Mouse (Mus musculus): ENCODE results near the gene Slc2a5.

Slc2a5 gene

DNA sequence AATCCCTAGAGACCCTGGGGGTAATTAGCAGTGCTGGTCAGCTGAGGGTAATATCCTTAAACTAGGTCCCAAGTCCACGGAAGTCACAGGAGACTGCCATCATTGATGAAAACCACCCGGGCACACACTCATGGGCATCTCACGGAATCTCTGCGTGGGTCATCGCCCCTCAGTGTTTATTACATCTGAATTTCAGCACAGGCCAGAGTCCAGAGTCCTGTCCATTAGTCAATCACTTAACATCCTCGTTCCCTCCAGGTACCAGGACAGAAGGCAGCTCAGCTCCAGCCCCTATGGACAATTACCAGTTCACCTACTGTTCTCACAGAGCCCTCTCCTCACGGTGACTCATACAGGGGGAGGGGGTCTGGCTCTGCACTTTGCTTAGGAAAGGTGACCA lies 16.3 kb upstream of the Slc2a5 start:
- DNase-seq (ENCODE audit: low read depth, low spot score) = no peak

DNA sequence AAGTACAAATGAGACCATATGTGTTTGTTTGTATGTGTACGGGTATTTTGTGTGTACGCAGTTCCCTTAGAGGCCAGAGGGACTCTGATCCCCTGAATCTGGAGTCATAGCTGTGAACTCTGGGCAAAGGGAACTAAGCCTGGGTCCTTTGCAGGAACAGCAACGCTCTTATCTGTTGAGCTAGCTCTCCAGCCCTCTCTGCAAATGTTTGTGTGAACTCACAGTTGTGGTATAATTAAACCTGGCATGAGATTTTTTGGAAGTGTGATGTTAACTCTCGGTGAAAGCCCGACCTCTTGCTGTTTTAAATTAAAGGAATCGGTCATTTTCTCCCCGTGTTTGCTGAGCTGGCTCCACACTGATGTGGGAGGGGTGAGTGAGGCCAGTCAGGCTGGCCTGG lies 13.4 kb upstream of the Slc2a5 start:
- DNase-seq (ENCODE audit: low read depth, low spot score) = no peak

DNA sequence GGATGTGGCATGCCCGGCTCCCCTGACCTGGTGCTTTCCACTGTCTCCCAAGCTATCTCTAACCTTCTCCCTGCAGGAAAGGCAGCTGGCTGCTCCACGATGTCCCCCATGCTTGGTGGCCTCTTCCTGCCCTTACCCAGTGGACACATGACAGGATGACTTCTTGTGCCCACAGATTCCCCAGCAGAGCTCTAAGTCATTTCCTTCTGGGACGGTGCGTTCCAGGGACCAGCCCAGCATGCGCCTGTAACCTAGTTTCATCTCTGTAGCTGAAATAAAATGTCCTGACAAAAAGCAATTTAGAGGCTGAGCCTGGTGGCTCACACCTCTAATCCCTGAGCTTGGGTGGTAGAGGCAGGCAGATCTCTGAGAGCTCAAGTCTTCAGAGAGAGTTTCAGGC lies 12.4 kb upstream of the Slc2a5 start:
- no peak for DNase-seq (ENCODE audit: low read depth, low spot score)

DNA sequence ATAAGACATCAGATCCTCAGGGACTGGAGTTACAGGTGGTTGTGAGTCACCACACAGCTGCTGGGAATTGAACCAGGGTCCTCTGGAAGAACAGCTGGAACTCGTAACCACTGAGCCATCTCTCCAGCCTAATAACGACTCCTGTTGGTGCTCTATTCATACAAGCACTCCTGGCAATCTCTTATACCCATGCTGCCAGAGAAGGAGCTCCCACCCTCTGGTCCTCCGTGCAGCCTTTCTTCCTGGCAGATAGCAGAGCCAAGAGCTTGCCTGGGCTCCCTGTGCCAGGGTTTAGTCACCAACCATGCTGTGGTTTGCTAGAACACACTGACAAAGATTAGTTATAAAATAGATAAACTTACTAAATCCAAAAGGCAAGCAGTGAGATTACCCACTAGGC lies 9.4 kb upstream of the Slc2a5 start:
- DNase-seq (ENCODE audit: low read depth, low spot score) = no peak

DNA sequence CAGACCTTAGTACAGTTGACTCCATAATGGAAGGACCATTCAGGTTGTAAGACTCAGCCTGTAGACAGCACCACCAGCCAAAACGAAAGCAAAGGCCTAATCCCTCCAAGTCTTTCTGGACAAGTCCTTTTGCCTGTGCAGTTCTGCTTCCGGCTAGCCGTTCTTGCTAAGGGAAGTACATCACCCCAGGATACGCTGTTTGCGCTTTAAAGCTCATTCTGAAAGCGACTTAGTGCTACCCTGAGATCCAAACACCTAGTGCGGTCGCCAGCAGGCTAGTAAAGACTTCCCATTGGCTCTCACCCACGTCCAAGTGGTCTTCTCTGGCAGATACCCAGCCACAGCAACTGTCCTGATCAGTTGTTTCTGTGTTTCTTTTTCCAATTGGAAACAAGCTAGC lies 8.7 kb upstream of the Slc2a5 start:
- no peak for DNase-seq (ENCODE audit: low read depth, low spot score)

DNA sequence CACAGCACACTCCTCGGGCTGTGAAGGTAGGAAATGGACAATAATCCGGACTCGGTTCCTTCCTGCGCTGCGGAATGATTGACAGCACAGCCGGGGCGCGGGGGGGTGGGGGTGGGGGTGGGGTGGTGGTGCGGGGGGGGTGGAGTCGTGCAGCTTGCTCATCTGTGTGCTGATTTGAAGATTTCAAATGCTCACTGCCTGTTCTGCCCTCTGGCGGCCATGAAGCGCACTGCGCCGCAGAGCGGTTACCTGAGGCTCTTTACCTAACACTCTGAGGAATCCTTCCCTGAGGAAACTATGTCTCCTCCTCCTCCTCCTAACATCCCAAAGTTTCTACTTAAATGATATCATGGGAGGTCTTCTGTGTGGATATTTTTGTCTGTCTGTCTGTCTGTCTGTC lies 6.2 kb upstream of the Slc2a5 start:
- DNase-seq (ENCODE audit: low read depth, low spot score) = peak; percentile 77

DNA sequence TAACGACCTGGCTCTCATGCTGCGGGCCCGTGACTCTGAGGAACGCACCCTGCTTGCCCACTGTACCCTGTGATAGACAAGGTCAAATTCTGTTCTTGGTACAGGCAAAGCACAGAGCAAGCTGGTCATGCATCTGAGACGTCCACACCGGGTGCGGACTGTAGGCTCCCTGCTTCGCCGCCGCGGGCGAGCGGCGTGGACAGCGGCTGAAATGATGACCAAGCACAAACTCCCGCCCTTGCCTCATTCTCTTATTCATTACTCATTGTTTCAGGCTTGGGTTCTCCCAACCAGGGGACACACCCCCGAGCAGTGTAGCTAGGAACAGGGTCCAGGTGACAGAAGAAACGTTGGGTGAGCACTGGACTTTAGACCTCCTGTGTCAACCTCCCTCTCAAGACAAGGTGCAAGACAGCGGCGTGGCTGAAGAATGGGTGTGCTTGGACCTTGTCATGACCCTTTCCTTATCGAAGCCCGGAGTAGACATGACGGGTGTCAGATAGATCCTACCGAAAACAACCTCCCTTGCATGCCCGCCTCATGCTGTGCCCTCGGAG lies 4.5 kb upstream of the Slc2a5 start:
- DNase-seq (ENCODE audit: low read depth, low spot score) = no peak

DNA sequence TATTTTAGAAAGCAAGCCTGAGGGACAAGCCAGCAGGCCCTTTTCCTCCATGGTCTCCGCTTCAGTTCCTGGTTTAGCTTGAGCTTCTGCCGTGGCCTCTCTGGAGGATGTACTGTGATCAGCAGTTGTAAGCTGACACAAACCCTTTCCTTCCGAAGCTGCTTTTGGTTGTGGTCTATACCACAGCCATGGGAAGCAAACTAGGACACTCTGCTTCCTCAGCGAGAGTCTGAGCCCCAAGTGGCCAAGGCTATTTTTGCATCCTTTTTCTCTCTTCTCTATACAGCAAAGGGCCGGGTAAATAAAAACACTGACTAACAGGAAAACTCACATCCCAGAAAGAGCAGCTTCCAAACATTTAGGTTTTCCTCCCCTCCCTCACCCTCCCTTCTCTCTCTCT lies 1.8 kb upstream of the Slc2a5 start:
- DNase-seq (ENCODE audit: low read depth, low spot score) = no peak

DNA sequence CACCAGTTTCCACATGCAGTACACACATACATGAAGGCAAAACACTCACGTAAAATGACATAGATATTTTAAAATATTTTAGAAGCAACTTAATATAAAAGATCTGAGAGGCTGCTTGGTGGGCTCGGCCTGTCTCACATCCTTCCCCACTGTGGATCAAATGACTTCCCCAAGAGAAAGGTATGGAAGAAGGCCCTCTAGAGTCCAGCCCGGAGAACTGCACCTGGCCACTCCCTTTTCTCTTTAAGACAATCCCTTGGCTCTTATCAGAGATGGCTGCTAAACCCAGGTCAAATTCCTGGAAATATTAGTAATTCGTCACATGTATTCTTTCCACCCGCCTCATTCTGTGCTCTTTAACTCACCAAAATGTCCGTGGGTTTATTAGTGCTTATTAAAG lies 920 bp upstream of the Slc2a5 start:
- peak; percentile 50 for DNase-seq (ENCODE audit: low read depth, low spot score)

DNA sequence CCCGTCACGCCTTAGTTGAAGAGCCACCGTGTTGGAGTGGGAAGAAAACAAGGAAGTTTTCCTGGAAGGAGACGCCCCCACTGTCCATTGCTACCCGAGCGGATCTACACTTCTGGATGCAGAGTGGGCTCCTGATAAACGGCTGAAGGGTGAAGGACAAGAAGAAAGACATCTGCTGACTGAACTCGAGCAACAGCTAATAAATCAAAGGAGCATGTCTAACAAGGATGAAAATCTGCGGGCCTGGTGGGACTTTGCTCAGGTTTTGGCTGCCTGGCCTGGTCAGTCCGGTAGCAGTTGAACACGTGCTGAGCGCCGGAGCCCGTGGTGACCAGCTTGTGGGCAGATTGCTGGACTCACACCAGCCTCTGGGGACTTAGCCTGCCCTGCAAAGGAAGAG lies 557 bp downstream of the Slc2a5 start:
- no peak for DNase-seq (ENCODE audit: low read depth, low spot score)

DNA sequence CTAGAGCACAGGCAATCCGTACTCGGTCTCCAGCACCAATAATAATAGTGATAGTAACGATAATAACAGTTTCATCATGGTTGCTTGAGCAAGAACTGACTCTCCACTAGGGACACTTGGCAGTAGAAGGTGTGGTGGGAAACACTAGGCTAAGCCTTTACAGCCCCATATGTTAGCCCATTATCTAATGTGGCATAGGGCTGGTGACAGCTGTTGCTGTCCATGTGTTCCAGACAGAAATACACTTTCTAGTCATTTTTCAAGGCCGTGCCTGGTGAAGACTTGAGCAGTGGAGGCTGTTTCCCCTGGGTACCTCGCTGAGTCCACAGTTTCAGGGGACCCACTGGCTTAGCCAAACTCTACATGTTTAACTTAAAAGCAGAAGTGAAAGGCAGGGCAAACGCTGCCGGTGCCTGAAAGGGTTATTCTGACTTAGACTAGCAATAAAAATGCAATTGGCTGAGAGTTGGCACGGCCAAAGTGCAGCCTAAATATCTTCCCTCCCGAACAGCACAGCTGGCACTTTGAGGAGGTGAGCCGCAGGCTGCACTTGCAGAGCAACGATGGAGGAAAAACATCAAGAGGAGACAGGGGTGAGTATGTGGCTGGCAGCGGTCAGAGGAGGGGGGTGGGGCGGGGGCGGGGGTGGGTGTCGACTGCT lies 1.2 kb downstream of the Slc2a5 start:
- no peak for DNase-seq (ENCODE audit: low read depth, low spot score)

DNA sequence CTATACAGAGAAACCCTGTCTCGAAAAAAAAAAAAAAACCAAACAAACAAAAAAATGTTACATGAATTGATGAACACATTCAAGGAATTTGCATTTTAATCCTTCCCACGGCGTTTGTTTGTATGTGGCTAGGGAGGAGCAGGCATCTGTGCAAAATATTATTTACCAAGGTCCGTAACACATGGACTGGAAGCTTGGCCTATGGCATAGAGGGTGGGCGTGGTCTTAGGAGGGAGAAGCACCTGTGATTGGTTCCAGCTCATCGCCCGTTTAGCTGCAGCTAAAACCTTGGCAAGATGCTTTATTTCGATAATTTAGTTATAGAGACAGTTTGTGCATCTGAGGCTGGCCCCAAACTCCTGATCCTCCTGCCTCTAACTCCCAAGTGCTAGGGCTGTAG lies 2.3 kb downstream of the Slc2a5 start:
- DNase-seq (ENCODE audit: low read depth, low spot score) = no peak

DNA sequence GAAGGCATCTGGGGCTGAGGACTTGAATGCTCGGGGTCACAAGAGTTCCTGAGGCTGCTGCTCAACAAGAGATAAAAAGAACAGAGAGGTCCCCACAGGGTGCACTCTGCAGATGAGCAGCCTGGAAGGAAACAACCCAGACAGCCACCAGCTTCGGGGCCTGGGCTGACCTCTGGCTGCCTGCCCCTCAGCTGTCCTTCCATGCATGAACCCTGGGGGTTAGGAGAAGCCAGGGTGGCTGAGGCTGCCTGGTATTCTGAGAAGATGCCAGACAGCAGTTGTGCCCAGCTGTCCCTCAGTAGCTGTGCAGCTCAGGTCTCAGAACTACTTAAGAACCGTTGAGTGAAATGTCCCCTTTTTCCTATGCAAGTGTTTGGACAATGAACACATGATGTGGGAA lies 3.4 kb downstream of the Slc2a5 start:
- DNase-seq (ENCODE audit: low read depth, low spot score) = no peak

DNA sequence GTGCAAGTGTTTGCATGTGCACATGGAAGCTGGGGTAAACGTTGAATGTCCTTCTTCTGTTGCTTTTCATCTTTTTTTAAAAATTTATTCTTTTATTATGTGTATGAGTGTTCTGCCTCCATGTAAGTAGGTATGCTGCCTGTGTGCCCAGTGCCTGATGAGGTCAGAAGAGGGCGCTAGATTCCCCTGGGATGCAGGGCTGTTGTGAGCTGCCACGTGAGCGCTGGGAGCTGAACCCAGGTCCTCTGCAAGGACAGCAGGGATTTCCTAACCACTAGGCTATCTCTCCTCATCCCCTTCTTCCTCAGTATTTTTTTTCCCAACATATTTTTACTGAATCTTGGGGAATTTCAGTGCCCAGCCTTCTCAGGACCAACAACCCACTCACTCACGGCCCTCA lies 7.3 kb downstream of the Slc2a5 start:
- DNase-seq (ENCODE audit: low read depth, low spot score) = no peak

DNA sequence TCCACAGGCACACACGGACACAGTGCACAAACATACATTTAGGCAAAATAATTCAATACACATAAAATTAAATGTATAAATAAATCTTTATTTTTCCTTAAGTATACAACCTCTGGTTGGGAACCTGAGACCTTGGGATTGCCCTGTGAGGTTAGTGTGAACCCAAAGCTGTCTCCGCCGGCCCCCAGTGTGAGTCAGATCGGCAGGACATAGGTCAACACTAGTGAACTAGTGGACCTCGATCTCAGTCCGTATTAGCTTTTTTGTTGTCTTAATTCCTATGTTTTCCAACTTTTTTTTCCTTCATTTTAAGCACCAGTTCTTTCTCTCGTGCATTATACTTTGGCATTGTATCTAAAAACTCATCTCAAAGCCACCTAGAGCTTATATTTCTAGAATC lies 8.8 kb downstream of the Slc2a5 start:
- no peak for DNase-seq (ENCODE audit: low read depth, low spot score)

DNA sequence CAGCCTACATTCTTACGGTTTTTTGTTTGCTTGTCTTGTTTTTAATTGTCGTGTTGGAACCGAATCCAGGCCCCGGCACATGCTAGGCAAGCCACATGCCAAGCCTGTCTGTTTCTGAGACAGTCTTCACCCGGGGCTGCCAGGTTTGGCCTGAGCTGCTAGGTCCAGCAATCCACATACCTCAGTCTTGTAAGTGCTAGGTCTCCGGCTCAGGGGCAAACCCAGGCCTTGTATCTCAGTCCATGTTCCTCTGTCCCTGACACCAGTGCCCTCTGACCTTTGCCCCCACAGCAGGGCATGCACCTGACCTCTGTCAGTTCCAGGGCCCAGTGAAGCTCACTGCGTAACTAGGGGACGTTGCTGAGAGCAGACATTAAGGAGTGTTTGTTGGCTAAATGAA lies 9.5 kb downstream of the Slc2a5 start:
- no peak for DNase-seq (ENCODE audit: low read depth, low spot score)

DNA sequence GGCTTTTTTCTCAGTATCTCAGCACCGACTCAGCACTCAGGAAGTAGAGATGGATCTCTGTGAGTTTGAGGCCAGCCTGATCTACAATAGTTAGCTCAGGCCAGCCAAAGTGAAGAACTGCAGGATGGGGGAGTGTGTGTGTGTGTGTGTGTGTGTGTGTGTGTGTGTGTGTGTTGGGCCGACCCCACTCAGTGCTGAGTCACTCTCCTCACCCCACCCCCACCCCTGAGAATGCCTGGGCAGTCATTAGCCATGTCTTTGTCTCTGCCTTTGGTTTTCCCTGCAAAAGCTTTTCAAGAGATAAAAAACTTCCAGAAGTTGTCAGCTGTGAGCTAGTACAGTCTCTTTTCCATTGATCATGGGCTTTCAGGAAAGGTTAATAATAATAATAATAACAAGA lies 11.6 kb downstream of the Slc2a5 start:
- DNase-seq (ENCODE audit: low read depth, low spot score) = peak; percentile 65

DNA sequence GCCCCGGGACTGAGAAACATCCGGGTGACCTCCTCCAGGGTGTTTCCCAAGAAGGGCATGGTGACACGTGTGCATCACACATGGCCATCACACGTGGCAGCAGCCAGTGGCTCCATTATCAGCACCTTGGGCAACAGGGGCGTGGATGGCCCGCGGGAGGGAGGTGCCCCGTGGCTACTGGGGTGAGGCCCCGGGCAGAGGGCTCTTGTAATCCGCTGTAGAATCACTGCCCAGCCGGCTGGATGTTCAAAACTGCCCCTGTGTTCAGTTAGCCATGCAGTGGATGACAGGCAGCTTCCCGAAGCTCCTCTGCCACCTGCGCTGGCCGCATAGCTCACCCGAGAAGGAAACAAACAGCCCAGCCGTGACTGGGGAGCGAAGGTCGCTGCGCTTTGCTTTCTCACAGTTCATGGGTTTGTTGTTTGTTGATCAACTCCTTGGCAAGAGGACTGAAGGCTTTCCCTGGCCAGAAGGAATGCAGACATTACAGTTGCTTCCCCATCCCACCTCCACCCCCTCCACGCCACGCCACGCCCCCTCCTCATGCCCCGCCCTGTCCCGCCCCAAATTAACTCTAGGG lies 13.7 kb downstream of the Slc2a5 start:
- peak; percentile 45 for DNase-seq (ENCODE audit: low read depth, low spot score)

DNA sequence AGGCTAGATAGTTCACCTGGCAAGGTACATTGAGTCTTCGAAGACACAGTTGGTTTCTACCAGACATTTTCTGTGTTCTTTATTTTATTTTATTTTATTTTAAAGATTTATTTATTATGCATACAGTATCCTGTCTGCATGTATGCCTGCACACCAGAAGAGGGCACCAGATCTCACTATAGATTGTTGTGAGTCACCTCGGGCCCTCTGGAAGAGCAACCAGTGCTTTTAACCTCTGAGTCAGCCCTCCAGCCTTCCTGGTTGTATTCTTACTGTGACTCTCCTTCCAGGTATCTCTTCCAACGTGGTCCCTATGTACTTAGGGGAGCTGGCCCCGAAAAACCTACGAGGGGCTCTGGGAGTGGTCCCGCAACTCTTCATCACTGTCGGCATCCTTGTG lies 16.2 kb downstream of the Slc2a5 start:
- DNase-seq (ENCODE audit: low read depth, low spot score) = no peak

DNA sequence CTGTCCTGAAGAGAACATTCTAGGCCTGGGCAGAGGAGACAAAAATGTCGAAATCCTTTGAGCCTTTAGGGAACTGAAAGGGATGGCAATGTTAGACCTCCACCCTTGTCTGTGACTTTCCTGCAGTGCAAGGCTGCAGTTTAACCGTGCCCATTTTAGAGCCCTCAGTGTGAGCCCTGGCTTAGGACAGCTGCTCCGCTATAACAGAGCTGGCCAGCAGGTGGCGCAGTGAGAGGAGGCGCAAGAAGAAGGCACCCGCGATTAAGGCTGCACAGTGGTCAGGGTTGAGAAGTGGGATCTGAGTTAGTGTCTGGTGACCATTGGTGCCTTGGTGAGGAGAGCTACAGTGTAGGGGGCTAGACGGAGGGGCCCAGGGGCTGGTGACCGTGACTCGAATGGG lies 17.6 kb downstream of the Slc2a5 start:
- DNase-seq (ENCODE audit: low read depth, low spot score) = peak; percentile 82

DNA sequence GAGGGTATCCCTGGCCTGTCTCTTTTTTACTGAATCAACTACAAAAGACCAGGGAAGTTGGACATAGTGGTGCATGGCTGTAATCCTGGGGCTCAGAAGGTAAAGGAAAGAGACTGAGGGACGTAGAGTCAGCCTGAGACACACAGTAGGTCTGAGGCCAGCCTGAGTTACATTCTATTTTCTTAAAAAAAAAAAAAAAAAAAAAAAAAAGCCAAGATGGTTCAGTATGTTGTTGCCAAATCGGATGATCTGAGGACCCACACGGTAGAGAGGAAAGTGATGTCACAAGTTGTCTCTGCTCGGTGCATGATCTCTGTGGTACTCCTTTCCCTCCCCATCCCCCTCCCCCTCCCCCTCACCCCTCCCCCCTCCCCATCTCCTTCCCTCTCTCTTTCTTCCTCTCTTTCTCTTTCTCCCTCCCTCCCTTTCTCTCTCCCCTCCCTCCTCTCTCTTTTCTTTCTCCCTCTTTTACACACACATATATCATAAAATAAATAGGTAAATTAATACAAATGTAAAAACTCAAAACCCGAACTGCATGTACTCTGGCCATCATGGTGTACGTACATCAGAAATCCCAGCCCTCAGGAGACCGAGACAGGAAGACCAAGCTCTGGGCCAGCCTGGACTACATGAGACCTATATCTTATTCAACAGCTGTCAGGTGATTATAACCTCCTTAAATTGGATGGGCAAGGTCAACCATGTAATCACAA lies 18.4 kb downstream of the Slc2a5 start:
- DNase-seq (ENCODE audit: low read depth, low spot score) = no peak

DNA sequence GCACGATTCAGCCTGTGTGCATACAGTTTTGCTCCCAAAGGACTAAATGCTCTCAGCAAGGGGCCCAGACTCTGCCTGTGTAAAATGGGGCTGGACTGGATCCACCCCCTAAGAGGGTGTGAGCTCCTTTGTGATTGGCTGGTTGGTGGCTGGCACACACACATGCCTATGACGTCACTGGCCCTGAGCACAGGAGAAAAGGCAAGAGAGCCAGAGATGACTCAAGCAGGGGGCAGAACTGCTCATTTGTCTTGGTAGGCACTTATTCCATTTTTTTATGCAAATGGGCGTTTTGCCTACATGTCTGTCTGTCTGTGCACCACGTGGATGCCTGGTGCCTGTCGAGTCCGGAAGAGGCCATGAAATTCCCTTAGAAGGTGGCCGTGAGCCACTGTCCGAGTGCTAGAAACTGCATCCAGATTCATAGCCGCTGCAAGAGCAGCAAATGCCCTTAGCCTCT lies 19.0 kb downstream of the Slc2a5 start:
- peak; percentile 95 for DNase-seq (ENCODE audit: low read depth, low spot score)

DNA sequence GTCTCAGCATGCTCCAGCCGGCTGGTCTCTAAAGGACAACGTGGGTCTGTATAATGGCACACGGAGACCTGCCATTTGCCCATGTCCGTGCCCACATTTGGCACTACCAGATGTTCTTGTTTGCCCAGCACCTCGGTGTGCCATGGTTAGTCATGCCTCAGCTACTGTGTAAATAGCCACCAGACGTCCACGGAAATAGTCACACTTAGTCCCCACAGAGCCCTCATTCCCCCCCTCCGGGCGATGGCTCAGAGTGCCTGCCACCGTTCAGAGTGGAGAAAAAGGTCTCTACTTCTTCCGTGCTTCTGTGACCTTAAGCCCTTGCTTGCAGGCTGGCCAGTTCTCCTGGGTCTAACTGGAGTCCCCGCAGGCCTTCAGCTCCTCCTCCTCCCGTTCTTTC lies 20.0 kb downstream of the Slc2a5 start:
- no peak for DNase-seq (ENCODE audit: low read depth, low spot score)
